Mouse (Mus musculus): ENCODE results near the gene Dctn2. TPM values are rescaled to one million over a fixed set of nuclear protein-coding genes. Genes with fewer than 3 reads are reported as not detected.
A peak's percentile ranks its signal among the peaks of the same experiment; 100 is the strongest.
"Not testable (repeated sequence)": the region's sequence is repeated elsewhere in the genome, so short reads cannot be mapped to it uniquely, and the experiment has no call there.

Gene Dctn2
- total and polyA plus RNA-seq, 2 experiments from 2014 or later: 154 to 197 TPM

GRCm38 (mm10) chr10:127312356-127312676, 46.1 kb downstream of the Dctn2 start:
- H3K36me3 ChIP-seq (replicated peaks; ENCODE audit: control insufficient read depth, insufficient read depth, low read length): peaks cover 16% of the 10 kb centered on the region
- peaks cover 3% of the 10 kb centered on the region; the same call in 1 of the 2 replicates for H3K4me1 ChIP-seq (ENCODE audit: control insufficient read depth, insufficient read depth)
- no peaks in the 10 kb centered on the region for H3K9me3 ChIP-seq (replicated peaks; ENCODE audit: control insufficient read depth, low read length)
- peak; percentile 88 for DNase-seq (ENCODE audit: low spot score)
- H3K4me2 ChIP-seq (ENCODE audit: low read depth, low read length): peak overlapping the region; percentile 85
- peak overlapping the region; percentile 81; the same call in 1 of the 2 replicates for H3K9ac ChIP-seq (replicated peaks; ENCODE audit: low read depth, low read length)
- 3% methylated on average over 4 of the region's 4 CpGs for WGBS
- TF ChIP-seq EP300 (IDR thresholded peaks at IDR 0.05; ENCODE audit: low read depth) (no peak), CTCF (IDR thresholded peaks at IDR 0.05; ENCODE audit: low read depth) (peak; percentile 90)
- H3K27me3 ChIP-seq (ENCODE audit: control insufficient read depth, insufficient read depth, low read length): no peaks in the 10 kb centered on the region
- peak overlapping the region; percentile 83 for H3K4me3 ChIP-seq (ENCODE audit: low read depth, low read length)
- H3K27ac ChIP-seq (ENCODE audit: low read depth): peak overlapping the region; percentile 70
- peak; percentile 63 for ATAC-seq (ENCODE audit: insufficient read depth, low read depth)

DNA sequence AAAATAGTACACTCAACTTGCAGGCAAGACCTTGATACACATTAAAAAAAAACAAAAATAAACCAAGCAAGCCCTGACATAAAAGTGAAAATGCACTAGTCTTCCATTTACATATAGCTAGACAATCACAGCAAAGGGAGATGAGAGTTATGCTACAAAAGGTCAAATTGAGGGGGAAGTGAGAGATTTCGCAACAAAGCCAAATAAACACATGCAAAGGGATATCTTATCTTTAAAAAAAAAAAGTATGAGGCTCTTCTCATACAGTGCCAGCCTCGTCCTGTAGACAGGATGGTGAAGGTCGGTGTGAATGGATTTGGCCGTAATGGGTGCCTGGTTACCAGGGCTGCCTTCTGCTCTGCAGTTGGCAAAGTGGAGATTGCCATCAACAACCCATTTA, 46.7 kb downstream of the Dctn2 start:
- Histone ChIP-seq H3K4me1 (ENCODE audit: control insufficient read depth, insufficient read depth) (peaks cover 3% of the 10 kb centered on the region; the same call in 1 of the 2 replicates), H3K27ac (ENCODE audit: low read depth) (no peak overlapping the region), H3K4me3 (ENCODE audit: low read depth, low read length) (no peak overlapping the region), H3K9ac (replicated peaks; ENCODE audit: low read depth, low read length) (no peak overlapping the region), H3K9me3 (replicated peaks; ENCODE audit: control insufficient read depth, low read length) (no peaks in the 10 kb centered on the region), H3K4me2 (ENCODE audit: low read depth, low read length) (no peak overlapping the region), H3K27me3 (ENCODE audit: control insufficient read depth, insufficient read depth, low read length) (no peaks in the 10 kb centered on the region), H3K36me3 (replicated peaks; ENCODE audit: control insufficient read depth, insufficient read depth, low read length) (peaks cover 11% of the 10 kb centered on the region)
- TF ChIP-seq EP300 (IDR thresholded peaks at IDR 0.05; ENCODE audit: low read depth) (no peak), CTCF (IDR thresholded peaks at IDR 0.05; ENCODE audit: low read depth) (no peak)
- DNase-seq (ENCODE audit: low spot score) (no peak), ATAC-seq (ENCODE audit: insufficient read depth, low read depth) (no peak)
- 45% methylated on average over 4 of the region's 4 CpGs for WGBS

DNA sequence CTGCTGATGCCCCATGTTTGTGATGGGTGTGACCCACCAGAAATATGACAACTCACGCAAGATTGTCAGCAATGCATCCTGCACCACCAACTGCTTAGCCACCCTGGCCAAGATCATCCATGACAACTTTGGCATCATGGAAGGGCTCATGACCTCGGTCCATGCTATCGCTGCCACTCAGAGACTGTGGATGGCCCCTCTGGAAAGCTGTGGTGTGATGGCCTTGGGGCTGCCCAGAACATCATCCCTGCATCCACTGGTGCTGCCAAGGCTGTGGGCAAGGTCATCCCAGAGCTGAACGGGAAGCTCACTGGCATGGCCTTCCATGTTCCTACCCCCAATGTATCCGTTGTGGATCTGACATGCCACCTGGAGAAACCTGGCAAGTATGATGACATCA, 47.3 kb downstream of the Dctn2 start:
- H3K4me3 ChIP-seq (ENCODE audit: low read depth, low read length); DNase-seq (ENCODE audit: low spot score); H3K27me3 ChIP-seq (ENCODE audit: control insufficient read depth, insufficient read depth, low read length); H3K27ac ChIP-seq (ENCODE audit: low read depth); H3K4me2 ChIP-seq (ENCODE audit: low read depth, low read length); H3K9me3 ChIP-seq (replicated peaks; ENCODE audit: control insufficient read depth, low read length); ATAC-seq (ENCODE audit: insufficient read depth, low read depth); H3K4me1 ChIP-seq (ENCODE audit: control insufficient read depth, insufficient read depth); H3K9ac ChIP-seq (replicated peaks; ENCODE audit: low read depth, low read length); H3K36me3 ChIP-seq (replicated peaks; ENCODE audit: control insufficient read depth, insufficient read depth, low read length): not testable (repeated sequence)
- WGBS: 92% methylated on average over 5 of the region's 5 CpGs

DNA sequence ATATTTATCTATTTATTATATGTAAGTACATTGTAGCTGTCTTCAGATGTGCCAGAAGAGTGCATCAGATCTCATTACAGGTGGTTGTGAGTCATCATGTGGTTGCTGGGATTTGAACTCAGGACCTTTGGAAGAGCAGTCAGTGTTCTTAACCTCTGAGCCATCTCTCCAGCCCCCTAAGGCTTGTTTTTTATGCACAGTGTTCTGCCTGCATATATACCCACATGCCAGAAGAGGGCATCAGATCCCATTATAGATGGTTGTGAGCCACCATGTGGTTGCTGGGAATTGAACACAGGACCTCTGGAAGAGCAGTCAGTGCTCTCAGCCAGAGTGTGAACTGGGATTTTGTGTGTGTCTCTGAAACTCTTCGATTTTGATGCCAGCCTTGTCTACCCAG, 48.8 kb downstream of the Dctn2 start:
- H3K36me3 ChIP-seq (replicated peaks; ENCODE audit: control insufficient read depth, insufficient read depth, low read length); ATAC-seq (ENCODE audit: insufficient read depth, low read depth); H3K27me3 ChIP-seq (ENCODE audit: control insufficient read depth, insufficient read depth, low read length); H3K4me1 ChIP-seq (ENCODE audit: control insufficient read depth, insufficient read depth); H3K9me3 ChIP-seq (replicated peaks; ENCODE audit: control insufficient read depth, low read length); DNase-seq (ENCODE audit: low spot score); H3K4me3 ChIP-seq (ENCODE audit: low read depth, low read length); H3K9ac ChIP-seq (replicated peaks; ENCODE audit: low read depth, low read length); H3K27ac ChIP-seq (ENCODE audit: low read depth); H3K4me2 ChIP-seq (ENCODE audit: low read depth, low read length): not testable (repeated sequence)
- WGBS: 76% methylated on average over 1 of the region's 1 CpGs

- ATAC-seq (ENCODE audit: insufficient read depth, low read depth): no peak
- WGBS: 49% methylated on average over 2 of the region's 2 CpGs
Measured at GRCm38 (mm10) chr10:127317277-127317676, 51.1 kb downstream of the Dctn2 start.

DNA sequence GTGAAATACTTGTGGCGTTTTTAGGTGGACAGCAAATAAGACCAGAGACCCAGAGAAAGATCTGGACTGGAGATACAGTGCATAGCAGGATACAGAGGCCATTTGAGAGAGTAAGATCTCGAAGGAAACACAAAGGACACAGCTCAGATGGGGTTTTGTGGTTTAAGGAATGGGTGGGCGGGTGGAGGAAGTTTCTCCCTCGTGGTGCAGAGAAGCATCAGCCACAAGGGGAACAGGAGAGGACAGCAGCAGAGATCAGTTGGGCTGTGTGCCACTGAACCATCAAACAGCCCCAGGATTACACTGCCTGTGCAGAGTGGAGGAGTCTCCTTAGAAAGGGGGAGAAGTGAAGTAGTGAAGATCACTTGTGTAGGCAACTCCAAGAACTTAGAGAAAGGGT, 51.8 kb downstream of the Dctn2 start:
- TF ChIP-seq CTCF (IDR thresholded peaks at IDR 0.05; ENCODE audit: low read depth): no peak
- no peak for TF ChIP-seq EP300 (IDR thresholded peaks at IDR 0.05; ENCODE audit: low read depth)
- DNase-seq (ENCODE audit: low spot score): no peak
- Histone ChIP-seq H3K27ac (ENCODE audit: low read depth) (no peak overlapping the region), H3K27me3 (ENCODE audit: control insufficient read depth, insufficient read depth, low read length) (0 out of 2 replicates have a peak, but pooled peaks cover 4% of the 10 kb centered on the region), H3K4me1 (ENCODE audit: control insufficient read depth, insufficient read depth) (no peaks in the 10 kb centered on the region), H3K4me2 (ENCODE audit: low read depth, low read length) (no peak overlapping the region), H3K9ac (replicated peaks; ENCODE audit: low read depth, low read length) (no peak overlapping the region), H3K36me3 (replicated peaks; ENCODE audit: control insufficient read depth, insufficient read depth, low read length) (no peaks in the 10 kb centered on the region), H3K4me3 (ENCODE audit: low read depth, low read length) (no peak overlapping the region), H3K9me3 (replicated peaks; ENCODE audit: control insufficient read depth, low read length) (no peaks in the 10 kb centered on the region)
- ATAC-seq (ENCODE audit: insufficient read depth, low read depth): no peak
- 32% methylated on average over 4 of the region's 4 CpGs for WGBS

More at GRCm38 (mm10) chr10:127317277-127317676, 51.1 kb downstream of the Dctn2 start:
- Histone ChIP-seq H3K27ac (ENCODE audit: low read depth) (no peak overlapping the region), H3K9me3 (replicated peaks; ENCODE audit: control insufficient read depth, low read length) (no peaks in the 10 kb centered on the region), H3K36me3 (replicated peaks; ENCODE audit: control insufficient read depth, insufficient read depth, low read length) (no peaks in the 10 kb centered on the region), H3K4me1 (ENCODE audit: control insufficient read depth, insufficient read depth) (no peaks in the 10 kb centered on the region), H3K9ac (replicated peaks; ENCODE audit: low read depth, low read length) (no peak overlapping the region), H3K27me3 (ENCODE audit: control insufficient read depth, insufficient read depth, low read length) (no peaks in the 10 kb centered on the region), H3K4me2 (ENCODE audit: low read depth, low read length) (no peak overlapping the region), H3K4me3 (ENCODE audit: low read depth, low read length) (no peak overlapping the region)
- TF ChIP-seq EP300 (IDR thresholded peaks at IDR 0.05; ENCODE audit: low read depth): no peak
- no peak for TF ChIP-seq CTCF (IDR thresholded peaks at IDR 0.05; ENCODE audit: low read depth)
- DNase-seq (ENCODE audit: low spot score): no peak

Data from heart, postnatal 0 days (tissue).